Mouse (Mus musculus): ENCODE results near the gene Vmn2r73.
"Not testable (repeated sequence)": the region's sequence is repeated elsewhere in the genome, so short reads cannot be mapped to it uniquely, and the experiment has no call there.

Vmn2r73 gene

DNA sequence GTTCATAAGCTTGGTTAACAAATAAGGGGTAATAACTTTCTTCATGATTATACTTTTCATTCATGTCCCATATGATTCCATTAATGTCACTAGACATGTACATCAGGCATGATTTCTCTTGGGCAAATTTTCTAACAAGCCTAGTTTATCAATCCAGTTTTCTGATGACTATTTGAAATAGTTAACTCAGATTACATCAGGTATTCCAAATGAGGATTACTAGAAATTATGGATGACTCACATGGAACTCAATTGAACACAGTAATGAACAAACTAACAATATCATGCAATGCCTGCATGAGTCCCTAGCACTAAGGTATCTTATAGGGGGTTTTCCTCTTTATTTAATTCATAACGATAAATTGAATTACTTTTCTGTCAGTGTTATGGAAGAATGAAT is at the start of gene Vmn2r73:
Gene Vmn2r73, minus strand, starts transcription at position 101 of the 400 bp plus-strand sequence.
- DNase-seq = no peak

DNA sequence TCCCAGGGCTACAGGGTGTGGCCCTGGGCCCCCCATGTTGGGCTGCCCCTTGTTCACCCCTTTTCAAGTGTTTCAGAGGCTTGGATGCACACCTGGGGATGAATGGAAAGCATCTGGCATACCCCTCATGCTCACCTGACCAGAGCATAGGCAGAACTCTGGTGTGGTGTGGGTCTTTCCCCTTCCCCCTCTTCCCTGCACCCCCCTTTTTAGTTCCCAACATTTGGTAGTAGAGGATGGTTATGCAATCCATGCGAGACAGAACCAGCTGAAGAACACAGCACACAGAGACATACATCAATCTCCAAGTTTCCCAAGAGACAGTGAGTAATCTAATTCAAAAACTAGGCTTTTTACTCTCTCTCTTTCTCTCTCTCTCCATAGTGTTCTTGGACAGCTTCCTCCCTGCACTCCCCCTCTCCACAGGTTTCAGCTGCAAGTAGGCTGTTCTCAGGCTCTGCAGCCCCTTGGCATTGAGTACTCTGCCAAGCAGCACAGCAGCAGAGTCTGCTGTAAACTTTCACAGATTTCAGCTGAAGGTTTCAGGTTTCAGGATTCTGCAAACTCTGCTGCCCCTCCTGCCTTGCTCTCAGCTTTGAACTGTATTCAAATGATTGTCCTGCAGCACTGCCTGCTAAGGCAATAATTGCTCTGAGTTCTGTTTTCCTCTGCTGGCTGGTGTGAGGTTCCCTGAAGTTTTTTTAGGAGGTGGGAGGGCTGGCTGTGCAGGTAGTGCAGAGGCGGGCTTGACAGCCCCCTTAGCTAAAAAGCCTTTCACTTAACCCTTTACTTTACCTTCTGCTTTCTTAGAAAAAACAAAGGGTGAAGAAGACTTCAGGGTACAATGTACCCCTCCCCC is 35.7 kb downstream of the Vmn2r73 start:
- DNase-seq = no peak

DNA sequence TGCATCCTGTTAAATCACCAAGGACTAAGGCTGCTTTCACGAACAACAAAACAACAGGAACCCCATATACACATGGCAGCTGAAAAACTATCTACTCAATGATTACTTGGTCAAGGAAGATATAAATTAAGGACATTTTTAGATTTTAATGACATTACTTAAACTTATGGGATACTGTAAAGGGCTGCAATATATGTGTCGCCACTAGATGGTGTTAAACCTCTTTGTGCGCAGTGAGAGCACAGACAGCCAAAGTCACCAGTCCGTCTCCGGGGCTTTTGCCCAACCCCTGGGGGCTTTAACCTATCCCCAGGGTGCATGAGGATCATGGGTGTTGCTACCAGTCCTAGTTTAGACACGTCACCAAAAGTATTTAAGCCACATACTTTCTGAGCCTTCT is 58.0 kb downstream of the Vmn2r73 start:
- DNase-seq = not testable (repeated sequence)

All from lung, postnatal 14 days (tissue).